Mouse (Mus musculus) hindbrain, embryonic 12.5 days (tissue): ENCODE measurements around the gene Cldnd2. TPM values are rescaled to one million over a fixed set of nuclear protein-coding genes. Genes with fewer than 3 reads are reported as not detected.

Source experiments
- ATAC-seq: fragments of 200-750 bp; cut with Nextera tagmentation; 2 replicates; pipeline ENCODE4 v1.8.0; 2017; ENCODE audit warnings: moderate TSS enrichment; ENCODE audit not compliant: low FRiP score
- H3K27ac ChIP-seq: fragments of 300-500 bp; sonication (generic); 2 replicates; pipeline ENCODE4 v1.5.1; 2016; ENCODE audit warnings: mild to moderate bottlenecking
- H3K27me3 ChIP-seq: fragments of 300-500 bp; sonication (generic); 2 replicates; pipeline ENCODE4 v1.6.1; 2016; ENCODE audit warnings: mild to moderate bottlenecking
- H3K36me3 ChIP-seq: fragments of 300-500 bp; sonication (generic); 2 replicates; pipeline ENCODE4 v1.6.1; 2016; ENCODE audit warnings: mild to moderate bottlenecking
- H3K4me1 ChIP-seq: fragments of 300-500 bp; sonication (generic); 2 replicates; pipeline ENCODE4 v1.6.1; 2016
- H3K4me2 ChIP-seq: fragments of 300-500 bp; sonication (generic); replicated peaks from 2 replicates; pipeline ENCODE4 v1.6.1; 2016; ENCODE audit warnings: mild to moderate bottlenecking
- H3K4me3 ChIP-seq: fragments of 300-500 bp; sonication (generic); 2 replicates; pipeline ENCODE4 v1.5.1; 2016; ENCODE audit warnings: mild to moderate bottlenecking
- H3K9ac ChIP-seq: fragments of 300-500 bp; sonication (generic); 2 replicates; pipeline ENCODE4 v1.6.1; 2016; ENCODE audit warnings: mild to moderate bottlenecking, moderate library complexity
- H3K9me3 ChIP-seq: fragments of 300-500 bp; sonication (generic); replicated peaks from 2 replicates; pipeline ENCODE4 v1.6.1; 2016; ENCODE audit warnings: mild to moderate bottlenecking
- WGBS: fragments of 180-500 bp; shearing (Covaris S2); methylation state at CpG from one replicate; pipeline ENCODE4 v1.1.7; 2016; 5-methylcytosine and 5-hydroxymethylcytosine counted together
- polyA plus RNA-seq: library from polyadenylated mRNA; unstranded; fragments of >200 nt; fragmentation: Nextera tagmentation; extraction: Ambion mirVana; gene quantifications from 2 replicates; pipeline ENCODE4 v1.2.1, GENCODE M21; 2016

Gene Cldnd2
- polyA plus RNA-seq, 1 experiment from 2014 or later: not detected

GRCm38 (mm10) chr7:43451726-43452125, 11.1 kb downstream of the Cldnd2 start:
- ATAC-seq: no peak
- no peaks in the 10 kb centered on the region for H3K27me3 ChIP-seq
- H3K4me2 ChIP-seq: no peak overlapping the region
- H3K9me3 ChIP-seq: no peaks in the 10 kb centered on the region
- H3K36me3 ChIP-seq: peaks cover 39% of the 10 kb centered on the region
- H3K4me3 ChIP-seq: no peak overlapping the region
- H3K4me1 ChIP-seq: no peaks in the 10 kb centered on the region
- no peak overlapping the region for H3K27ac ChIP-seq
- WGBS: 97% methylated on average over 11 of the region's 11 CpGs
- H3K9ac ChIP-seq: no peak overlapping the region

- H3K9me3 ChIP-seq: no peaks in the 10 kb centered on the region
- ATAC-seq: no peak
- no peaks in the 10 kb centered on the region for H3K27me3 ChIP-seq
- WGBS: 39% methylated on average over 4 of the region's 4 CpGs
- no peaks in the 10 kb centered on the region for H3K4me1 ChIP-seq
- H3K4me3 ChIP-seq: no peak overlapping the region
- no peak overlapping the region for H3K27ac ChIP-seq
- H3K9ac ChIP-seq: no peak overlapping the region
- no peak overlapping the region for H3K4me2 ChIP-seq
- H3K36me3 ChIP-seq: peaks cover 46% of the 10 kb centered on the region
Observed at GRCm38 (mm10) chr7:43452609-43453008, 12.0 kb downstream of the Cldnd2 start.

- no peak overlapping the region for H3K4me3 ChIP-seq
- ATAC-seq: no peak
- H3K36me3 ChIP-seq: peaks cover 49% of the 10 kb centered on the region
- H3K27ac ChIP-seq: no peak overlapping the region
- no peaks in the 10 kb centered on the region for H3K27me3 ChIP-seq
- H3K4me1 ChIP-seq: no peaks in the 10 kb centered on the region
- WGBS: 89% methylated on average over 14 of the region's 14 CpGs
- no peaks in the 10 kb centered on the region for H3K9me3 ChIP-seq
- H3K9ac ChIP-seq: no peak overlapping the region
- H3K4me2 ChIP-seq: no peak overlapping the region
Observed at GRCm38 (mm10) chr7:43453599-43454355, 13.2 kb downstream of the Cldnd2 start.

GRCm38 (mm10) chr7:43454371-43454770, 13.8 kb downstream of the Cldnd2 start:
- H3K27me3 ChIP-seq: no peaks in the 10 kb centered on the region
- H3K27ac ChIP-seq: no peak overlapping the region
- no peak for ATAC-seq
- no peaks in the 10 kb centered on the region for H3K4me1 ChIP-seq
- WGBS: 90% methylated on average over 6 of the region's 6 CpGs
- no peak overlapping the region for H3K4me3 ChIP-seq
- H3K36me3 ChIP-seq: peaks cover 49% of the 10 kb centered on the region
- H3K4me2 ChIP-seq: no peak overlapping the region
- no peaks in the 10 kb centered on the region for H3K9me3 ChIP-seq
- no peak overlapping the region for H3K9ac ChIP-seq

GRCm38 (mm10) chr7:43462851-43463250, 22.3 kb downstream of the Cldnd2 start, which contains the start of gene Vsig10l:
TSS of gene Vsig10l (plus strand) at chr7:43463151.
- Histone ChIP-seq H3K9ac (no peak within 1 kb of the TSS), H3K4me1 (peaks cover 8% of the 10 kb centered on the region), H3K27me3 (peaks cover 33% of the 10 kb centered on the region), H3K27ac (no peak within 1 kb of the TSS), H3K4me3 (no peak within 1 kb of the TSS), H3K36me3 (peaks cover under 1% of the 10 kb centered on the region; the same call in 1 of the 2 replicates), H3K4me2 (no peak within 1 kb of the TSS), H3K9me3 (no peaks in the 10 kb centered on the region)
- ATAC-seq: no peak
- WGBS: 62% methylated on average over 4 of the region's 4 CpGs

- Histone ChIP-seq H3K27ac (no peak overlapping the region), H3K9ac (no peak overlapping the region), H3K36me3 (no peaks in the 10 kb centered on the region), H3K4me2 (no peak overlapping the region), H3K27me3 (peaks cover 33% of the 10 kb centered on the region), H3K9me3 (no peaks in the 10 kb centered on the region), H3K4me3 (no peak overlapping the region), H3K4me1 (peaks cover 8% of the 10 kb centered on the region)
- no peak for ATAC-seq
- WGBS: 84% methylated on average over 7 of the region's 7 CpGs
Observed at GRCm38 (mm10) chr7:43463976-43464375, 23.4 kb downstream of the Cldnd2 start.

GRCm38 (mm10) chr7:43464864-43465343, 24.3 kb downstream of the Cldnd2 start:
- H3K27ac ChIP-seq: no peak overlapping the region
- ATAC-seq: peak; percentile 75
- H3K27me3 ChIP-seq: peaks cover 33% of the 10 kb centered on the region

GRCm38 (mm10) chr7:43465344-43466098, 24.9 kb downstream of the Cldnd2 start:
- peak overlapping the region; percentile 44 for H3K9ac ChIP-seq
- H3K27ac ChIP-seq: no peak overlapping the region
- H3K4me3 ChIP-seq: peak overlapping the region; percentile 44
- H3K4me2 ChIP-seq: peak overlapping the region; percentile 86
- H3K4me1 ChIP-seq: peaks cover 8% of the 10 kb centered on the region
- no peaks in the 10 kb centered on the region for H3K9me3 ChIP-seq
- H3K27me3 ChIP-seq: peaks cover 33% of the 10 kb centered on the region
- peak; percentile 83 for ATAC-seq
- under 1% methylated on average over 33 of the region's 33 CpGs for WGBS
- H3K36me3 ChIP-seq: no peaks in the 10 kb centered on the region

More at GRCm38 (mm10) chr7:43464864-43465343, 24.3 kb downstream of the Cldnd2 start:
- Histone ChIP-seq H3K4me3 (peak overlapping the region; percentile 44), H3K9me3 (no peaks in the 10 kb centered on the region), H3K9ac (0 out of 2 replicates have a peak overlapping the region, but pooled peaks have one; percentile 44), H3K36me3 (no peaks in the 10 kb centered on the region), H3K4me1 (peaks cover 8% of the 10 kb centered on the region), H3K4me2 (peak overlapping the region; percentile 86)
- WGBS: 9% methylated on average over 35 of the region's 35 CpGs

GRCm38 (mm10) chr7:43466099-43466694, 25.6 kb downstream of the Cldnd2 start:
- H3K4me1 ChIP-seq: peaks cover 8% of the 10 kb centered on the region

GRCm38 (mm10) chr7:43470373-43470772, 29.8 kb downstream of the Cldnd2 start:
- ATAC-seq: no peak
- no peak overlapping the region for H3K4me3 ChIP-seq
- no peaks in the 10 kb centered on the region for H3K9me3 ChIP-seq
- 37% methylated on average over 8 of the region's 8 CpGs for WGBS
- H3K27ac ChIP-seq: no peak overlapping the region
- no peak overlapping the region for H3K9ac ChIP-seq
- H3K4me2 ChIP-seq: no peak overlapping the region
- H3K27me3 ChIP-seq: peaks cover 21% of the 10 kb centered on the region
- H3K36me3 ChIP-seq: peaks cover 10% of the 10 kb centered on the region; the same call in 1 of the 2 replicates
- H3K4me1 ChIP-seq: peaks cover 4% of the 10 kb centered on the region; the same call in 1 of the 2 replicates

More at GRCm38 (mm10) chr7:43466099-43466694, 25.6 kb downstream of the Cldnd2 start:
- ATAC-seq: peak; percentile 65
- Histone ChIP-seq H3K4me3 (peak overlapping the region; percentile 44), H3K9ac (peak overlapping the region; percentile 44), H3K27ac (no peak overlapping the region), H3K36me3 (no peaks in the 10 kb centered on the region), H3K9me3 (no peaks in the 10 kb centered on the region), H3K27me3 (peaks cover 33% of the 10 kb centered on the region), H3K4me2 (peak overlapping the region; percentile 86)
- 1% methylated on average over 33 of the region's 33 CpGs for WGBS

GRCm38 (mm10) chr7:43475706-43476105, 35.1 kb downstream of the Cldnd2 start:
- H3K27ac ChIP-seq: no peak overlapping the region
- no peak overlapping the region for H3K9ac ChIP-seq
- no peaks in the 10 kb centered on the region for H3K9me3 ChIP-seq
- H3K4me1 ChIP-seq: peaks cover 9% of the 10 kb centered on the region
- ATAC-seq: no peak
- H3K4me2 ChIP-seq: no peak overlapping the region
- peaks cover 24% of the 10 kb centered on the region for H3K36me3 ChIP-seq
- H3K4me3 ChIP-seq: no peak overlapping the region
- 11% methylated on average over 23 of the region's 23 CpGs for WGBS
- H3K27me3 ChIP-seq: peaks cover 53% of the 10 kb centered on the region

GRCm38 (mm10) chr7:43476376-43476775, 35.8 kb downstream of the Cldnd2 start:
- Histone ChIP-seq H3K4me3 (no peak overlapping the region), H3K4me2 (peak overlapping the region; percentile 21), H3K4me1 (peaks cover 11% of the 10 kb centered on the region), H3K9me3 (no peaks in the 10 kb centered on the region), H3K27ac (no peak overlapping the region), H3K9ac (no peak overlapping the region), H3K36me3 (peaks cover 24% of the 10 kb centered on the region), H3K27me3 (peaks cover 53% of the 10 kb centered on the region)
- 7% methylated on average over 13 of the region's 13 CpGs for WGBS
- ATAC-seq: no peak
